Mouse (Mus musculus) forebrain, embryonic 10.5 days (tissue): ENCODE measurements around the gene Dbndd2. TPM values are rescaled to one million over a fixed set of nuclear protein-coding genes. Genes with fewer than 3 reads are reported as not detected.

ENCODE experiments used
- DNase-seq: peaks from one replicate; pipeline ENCODE4 v3.0.0-alpha.2; 2017; ENCODE audit warnings: low spot score; ENCODE audit errors: extremely low spot score
- H3K27ac ChIP-seq: fragments of 300-500 bp; sonication (generic); 2 replicates; pipeline ENCODE4 v1.5.1; 2016; ENCODE audit warnings: mild to moderate bottlenecking
- H3K27me3 ChIP-seq: fragments of 300-500 bp; sonication (generic); 2 replicates; pipeline ENCODE4 v1.6.1; 2016; ENCODE audit warnings: mild to moderate bottlenecking; ENCODE audit not compliant: poor library complexity, severe bottlenecking
- H3K36me3 ChIP-seq: fragments of 300-500 bp; sonication (generic); replicated peaks from 2 replicates; pipeline ENCODE4 v1.6.1; 2016; ENCODE audit warnings: mild to moderate bottlenecking, moderate library complexity
- H3K4me1 ChIP-seq: fragments of 300-500 bp; sonication (generic); 2 replicates; pipeline ENCODE4 v1.6.1; 2016
- H3K4me3 ChIP-seq: fragments of 300-500 bp; sonication (generic); 2 replicates; pipeline ENCODE4 v1.5.1; 2016; ENCODE audit warnings: mild to moderate bottlenecking, moderate library complexity
- H3K9me3 ChIP-seq: fragments of 300-500 bp; sonication (generic); 2 replicates; pipeline ENCODE4 v1.6.1; 2016; ENCODE audit warnings: mild to moderate bottlenecking, moderate library complexity
- WGBS: fragments of 180-500 bp; shearing (Covaris S2); methylation state at CpG from one replicate; pipeline ENCODE4 v1.1.7; 2016; 5-methylcytosine and 5-hydroxymethylcytosine counted together
- polyA plus RNA-seq: library from polyadenylated mRNA; unstranded; fragments of >200 nt; fragmentation: Nextera tagmentation; extraction: Ambion mirVana; gene quantifications from 2 replicates; pipeline ENCODE4 v1.2.1, GENCODE M21; 2016

Gene Dbndd2
- polyA plus RNA-seq, 1 experiment from 2014 or later: 3.1 TPM

GRCm38 (mm10) chr2:164444701-164445100 is 41.2 kb upstream of the Dbndd2 start:
- DNase-seq: no peak
- Histone ChIP-seq H3K4me3 (no peak overlapping the region), H3K27me3 (peaks cover 45% of the 10 kb centered on the region), H3K27ac (no peak overlapping the region), H3K4me1 (peaks cover 39% of the 10 kb centered on the region), H3K9me3 (no peaks in the 10 kb centered on the region), H3K36me3 (no peaks in the 10 kb centered on the region; the same call in 1 of the 2 replicates)
- WGBS: 89% methylated on average over 2 of the region's 2 CpGs

DNA sequence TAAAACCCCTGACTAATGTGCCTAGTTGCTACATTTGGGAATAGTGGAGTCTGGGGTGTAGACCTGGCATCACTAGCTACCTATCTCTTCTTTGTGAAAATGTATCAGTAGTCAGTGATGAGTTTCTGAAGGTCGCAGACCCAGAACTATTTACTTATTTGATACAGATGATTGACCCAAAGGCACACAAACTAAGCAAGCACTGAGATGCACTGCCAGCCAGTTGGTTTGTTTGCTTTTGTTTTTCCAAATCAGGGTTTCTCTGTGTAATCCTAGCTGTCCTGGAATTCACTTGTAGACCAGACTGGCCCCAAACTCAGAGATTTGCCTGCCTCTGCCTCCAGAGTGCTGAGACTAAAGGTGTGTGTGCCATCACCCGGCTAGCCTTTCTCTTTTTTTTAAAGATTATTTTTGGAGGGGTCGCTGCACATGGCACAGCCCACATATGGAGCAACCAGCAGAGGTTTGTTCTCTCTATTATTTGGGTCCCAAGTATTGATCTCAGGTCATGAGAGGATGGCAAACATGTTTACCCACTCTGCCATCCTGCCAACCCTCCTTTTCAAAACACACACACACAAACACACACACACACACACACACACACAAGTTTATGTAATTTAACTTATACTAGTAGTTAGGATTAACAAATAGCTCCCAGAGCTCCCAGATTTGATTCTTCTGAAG is 40.4 kb upstream of the Dbndd2 start:
- H3K4me3 ChIP-seq: no peak overlapping the region
- peaks cover 34% of the 10 kb centered on the region for H3K4me1 ChIP-seq
- H3K27ac ChIP-seq: no peak overlapping the region
- WGBS: 84% methylated on average over 3 of the region's 3 CpGs
- H3K9me3 ChIP-seq: no peaks in the 10 kb centered on the region
- H3K36me3 ChIP-seq: no peaks in the 10 kb centered on the region
- peaks cover 40% of the 10 kb centered on the region for H3K27me3 ChIP-seq
- no peak for DNase-seq

DNA sequence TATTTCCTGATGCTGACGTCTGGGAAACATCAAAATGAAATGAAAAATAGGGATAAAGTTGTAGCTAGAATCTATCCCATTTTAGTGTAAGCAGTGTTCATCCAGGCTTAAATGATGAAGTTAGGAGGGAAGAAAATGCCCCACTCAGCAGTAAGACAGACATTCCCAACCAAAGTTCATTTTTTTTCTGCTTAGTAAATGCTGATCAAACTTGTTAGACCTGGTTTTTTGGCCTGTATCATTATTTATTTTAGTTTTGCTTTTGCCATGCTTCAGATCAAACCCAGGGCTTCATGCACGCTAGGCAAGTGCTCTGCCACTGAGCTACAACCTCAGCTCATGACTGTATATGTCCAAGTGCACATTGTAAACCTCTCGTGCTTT is 39.8 kb upstream of the Dbndd2 start:
- Histone ChIP-seq H3K4me3 (no peak overlapping the region), H3K27ac (no peak overlapping the region), H3K9me3 (no peaks in the 10 kb centered on the region), H3K36me3 (no peaks in the 10 kb centered on the region), H3K4me1 (peaks cover 30% of the 10 kb centered on the region), H3K27me3 (peaks cover 34% of the 10 kb centered on the region)
- 81% methylated on average over 3 of the region's 3 CpGs for WGBS
- DNase-seq: no peak

DNA sequence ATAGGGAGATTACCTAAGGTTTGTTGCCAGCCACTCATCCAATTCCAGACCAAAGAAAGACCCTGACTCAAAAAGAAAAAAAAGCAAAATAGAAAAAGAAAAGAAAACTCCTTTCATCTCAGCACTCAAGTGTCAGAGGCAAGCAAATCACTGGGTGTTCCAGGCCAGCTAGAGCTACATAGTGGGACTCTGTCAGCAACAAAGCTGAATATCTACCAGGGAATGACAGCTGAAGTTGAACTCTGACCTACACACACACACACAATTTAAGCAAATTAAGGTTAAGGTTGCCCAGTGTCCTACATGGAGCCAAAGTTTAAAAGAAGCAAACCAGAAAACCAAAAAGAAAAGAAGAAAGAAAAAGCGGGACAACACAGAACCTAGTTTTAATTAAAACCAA is 37.8 kb upstream of the Dbndd2 start:
- no peaks in the 10 kb centered on the region for H3K36me3 ChIP-seq
- H3K4me3 ChIP-seq: no peak overlapping the region
- no peaks in the 10 kb centered on the region for H3K9me3 ChIP-seq
- H3K4me1 ChIP-seq: peaks cover 18% of the 10 kb centered on the region
- no peak overlapping the region for H3K27ac ChIP-seq
- peaks cover 14% of the 10 kb centered on the region for H3K27me3 ChIP-seq
- 86% methylated on average over 1 of the region's 1 CpGs for WGBS
- no peak for DNase-seq

- Histone ChIP-seq H3K4me3 (no peak overlapping the region), H3K27me3 (peaks cover 7% of the 10 kb centered on the region), H3K4me1 (peaks cover 10% of the 10 kb centered on the region), H3K36me3 (no peaks in the 10 kb centered on the region), H3K9me3 (no peaks in the 10 kb centered on the region), H3K27ac (no peak overlapping the region)
- DNase-seq: no peak
- 87% methylated on average over 5 of the region's 5 CpGs for WGBS
Measured at GRCm38 (mm10) chr2:164448921-164449320, 37.0 kb upstream of the Dbndd2 start.

- Histone ChIP-seq H3K9me3 (no peaks in the 10 kb centered on the region), H3K27ac (no peak overlapping the region), H3K4me3 (no peak overlapping the region), H3K36me3 (no peaks in the 10 kb centered on the region), H3K4me1 (peaks cover 9% of the 10 kb centered on the region), H3K27me3 (peaks cover 5% of the 10 kb centered on the region; the same call in 1 of the 2 replicates)
- WGBS: 91% methylated on average over 14 of the region's 14 CpGs
- no peak for DNase-seq
Measured at GRCm38 (mm10) chr2:164449341-164450042, 36.4 kb upstream of the Dbndd2 start.

- Histone ChIP-seq H3K27ac (no peak overlapping the region), H3K4me3 (no peak overlapping the region), H3K36me3 (no peaks in the 10 kb centered on the region), H3K27me3 (peaks cover 3% of the 10 kb centered on the region; the same call in 1 of the 2 replicates), H3K4me1 (peaks cover 24% of the 10 kb centered on the region), H3K9me3 (no peaks in the 10 kb centered on the region)
- no peak for DNase-seq
- 51% methylated on average over 13 of the region's 13 CpGs for WGBS
Measured at GRCm38 (mm10) chr2:164452000-164452676, 33.8 kb upstream of the Dbndd2 start.

GRCm38 (mm10) chr2:164453047-164453757 is 32.7 kb upstream of the Dbndd2 start:
- DNase-seq: no peak
- Histone ChIP-seq H3K27me3 (peaks cover 3% of the 10 kb centered on the region; the same call in 1 of the 2 replicates), H3K4me1 (peaks cover 33% of the 10 kb centered on the region), H3K27ac (no peak overlapping the region), H3K4me3 (no peak overlapping the region), H3K36me3 (no peaks in the 10 kb centered on the region), H3K9me3 (no peaks in the 10 kb centered on the region)
- 85% methylated on average over 14 of the region's 14 CpGs for WGBS

DNA sequence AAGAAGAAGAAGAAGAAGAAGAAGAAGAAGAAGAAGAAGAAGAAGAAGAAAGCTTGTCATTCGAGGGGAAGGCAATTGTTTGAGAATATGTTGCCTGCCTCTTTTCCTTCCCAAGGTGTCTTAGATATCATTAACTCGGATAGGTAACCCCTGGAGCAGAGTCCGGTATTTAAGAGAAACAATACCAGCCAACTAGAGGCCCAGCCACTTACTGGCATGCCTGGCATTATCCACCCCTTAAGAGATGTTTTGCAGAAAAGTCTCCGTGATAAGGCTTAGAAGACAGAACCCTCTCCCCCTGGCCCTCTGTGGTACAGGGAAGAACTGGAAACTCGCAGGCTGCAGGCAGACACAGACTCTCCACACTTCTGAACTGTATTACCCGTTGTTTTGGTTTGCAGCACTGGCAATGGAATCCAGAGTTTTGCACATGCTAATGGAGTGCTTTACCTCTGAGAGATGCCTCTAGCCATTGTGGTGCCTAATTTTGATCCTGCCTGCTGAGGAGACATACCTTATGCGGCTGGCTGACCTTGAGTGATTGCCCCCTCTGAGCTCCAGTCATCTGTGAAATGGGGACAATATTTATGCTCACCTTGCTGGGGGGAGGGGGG is 31.9 kb upstream of the Dbndd2 start:
- WGBS: 71% methylated on average over 7 of the region's 7 CpGs
- DNase-seq: no peak

GRCm38 (mm10) chr2:164454846-164455245 is 31.1 kb upstream of the Dbndd2 start:
- peaks cover 3% of the 10 kb centered on the region; the same call in 1 of the 2 replicates for H3K27me3 ChIP-seq
- no peak overlapping the region for H3K4me3 ChIP-seq
- WGBS: 83% methylated on average over 10 of the region's 10 CpGs
- H3K27ac ChIP-seq: no peak overlapping the region
- no peaks in the 10 kb centered on the region for H3K36me3 ChIP-seq
- H3K4me1 ChIP-seq: peaks cover 33% of the 10 kb centered on the region
- DNase-seq: no peak
- H3K9me3 ChIP-seq: no peaks in the 10 kb centered on the region

More for the DNA sequence above, 31.9 kb upstream of the Dbndd2 start:
- no peak overlapping the region for H3K27ac ChIP-seq
- H3K9me3 ChIP-seq: no peaks in the 10 kb centered on the region
- H3K27me3 ChIP-seq: peaks cover 3% of the 10 kb centered on the region; the same call in 1 of the 2 replicates
- H3K4me3 ChIP-seq: no peak overlapping the region
- no peaks in the 10 kb centered on the region for H3K36me3 ChIP-seq
- peaks cover 33% of the 10 kb centered on the region for H3K4me1 ChIP-seq

- no peak overlapping the region for H3K27ac ChIP-seq
Measured at GRCm38 (mm10) chr2:164455421-164456190, 30.3 kb upstream of the Dbndd2 start.

More at GRCm38 (mm10) chr2:164455421-164456190, 30.3 kb upstream of the Dbndd2 start:
- Histone ChIP-seq H3K4me1 (peaks cover 33% of the 10 kb centered on the region), H3K27me3 (peaks cover 3% of the 10 kb centered on the region; the same call in 1 of the 2 replicates), H3K4me3 (no peak overlapping the region), H3K9me3 (no peaks in the 10 kb centered on the region), H3K36me3 (no peaks in the 10 kb centered on the region)
- no peak for DNase-seq
- 76% methylated on average over 6 of the region's 6 CpGs for WGBS
